Mouse (Mus musculus) adrenal gland, postnatal 4 days (tissue): ENCODE measurements around the gene Bahcc1. TPM values are rescaled to one million over a fixed set of nuclear protein-coding genes. Genes with fewer than 3 reads are reported as not detected.

ENCODE experiments used
- DNase-seq, 2 experiments: peaks; one replicate each; pipeline ENCODE4 v3.0.0; 2021 to 2022; ENCODE audit warnings: low spot score in 2 of 2, mixed read lengths in 2 of 2
- microRNA-seq: library from miRNA; unstranded; fragments of <30 nt; microRNA quantifications from one replicate; pipeline ENCODE4 v1.2.0, GENCODE M21; 2021
- total RNA-seq, 2 experiments: library from RNA; stranded (reverse); gene quantifications; 2 replicates each; pipeline ENCODE4 v1.2.3; 2021

The Bahcc1 gene
- total RNA-seq, 2 experiments from 2014 or later, result 25.3 to 26.7 TPM

DNA sequence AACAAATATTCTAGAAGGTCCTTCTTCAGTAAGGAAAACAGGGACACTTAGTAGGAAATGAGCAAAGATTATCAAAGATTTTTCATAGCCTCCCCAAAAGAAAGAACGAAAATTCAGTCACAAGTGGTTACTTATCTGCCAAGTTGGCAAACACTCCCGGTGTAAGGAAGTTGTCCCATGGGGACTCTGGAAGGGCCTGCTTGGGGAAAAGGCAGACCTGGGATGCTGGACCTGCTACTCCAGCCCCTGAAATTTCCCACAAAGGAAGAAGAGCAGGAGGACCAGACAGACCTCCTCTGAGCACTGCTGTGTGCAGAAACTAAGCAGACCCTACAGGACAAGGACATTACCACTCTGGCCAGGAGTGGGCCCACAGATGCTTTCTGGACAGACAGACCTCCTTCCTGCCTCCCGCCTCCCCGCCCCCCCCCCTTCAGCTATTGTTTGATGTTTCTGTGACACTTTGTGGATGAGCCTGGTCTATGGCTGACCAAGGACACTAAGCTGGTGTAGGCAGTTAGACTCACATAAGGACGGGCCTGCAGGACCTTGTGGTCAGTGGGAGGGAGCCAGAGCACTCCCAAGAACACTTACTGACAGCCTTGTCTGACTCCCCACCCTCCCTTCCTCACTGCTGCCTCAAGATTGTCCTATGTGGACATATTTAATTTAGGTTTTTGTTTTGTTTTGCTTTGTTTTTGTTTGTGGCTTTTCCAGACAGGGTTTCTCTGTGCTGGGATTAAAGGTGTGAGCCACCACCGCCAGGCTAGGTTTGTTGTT, 81.3 kb downstream of the Bahcc1 start:
- no peak for DNase-seq

DNA sequence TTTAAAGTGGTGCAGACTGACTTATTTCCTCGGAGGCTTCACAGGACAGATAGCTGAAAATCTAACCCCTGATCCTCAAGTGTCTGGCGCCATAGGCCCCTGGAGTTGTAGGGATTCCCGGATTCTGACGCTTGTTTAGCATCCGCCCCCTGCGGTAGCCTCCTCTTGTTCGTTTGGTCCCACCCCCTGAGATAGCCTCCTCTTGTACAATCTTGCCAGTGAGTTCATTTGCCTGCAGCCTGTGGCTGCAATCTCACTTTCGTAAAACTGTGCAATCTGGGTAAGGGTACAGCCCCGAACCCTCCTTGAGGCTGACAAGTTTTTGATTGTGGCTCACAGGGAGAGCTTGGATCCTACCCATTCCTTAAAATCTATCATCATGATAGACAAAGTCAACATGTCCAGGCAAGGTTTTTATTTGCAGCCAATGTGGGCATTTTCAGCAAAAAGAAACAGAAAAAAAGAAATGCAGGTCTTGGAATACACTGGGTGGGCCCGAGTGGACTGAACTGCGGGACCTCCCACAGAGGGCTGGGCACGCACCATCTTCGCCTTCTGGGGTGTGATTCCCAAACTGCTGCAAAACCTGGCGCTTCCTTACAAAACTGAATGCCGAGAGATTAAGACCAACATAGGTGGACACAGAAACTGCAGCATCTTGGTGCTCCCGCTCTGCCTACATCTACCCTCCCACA, 82.1 kb downstream of the Bahcc1 start:
- DNase-seq, result no peak

DNA sequence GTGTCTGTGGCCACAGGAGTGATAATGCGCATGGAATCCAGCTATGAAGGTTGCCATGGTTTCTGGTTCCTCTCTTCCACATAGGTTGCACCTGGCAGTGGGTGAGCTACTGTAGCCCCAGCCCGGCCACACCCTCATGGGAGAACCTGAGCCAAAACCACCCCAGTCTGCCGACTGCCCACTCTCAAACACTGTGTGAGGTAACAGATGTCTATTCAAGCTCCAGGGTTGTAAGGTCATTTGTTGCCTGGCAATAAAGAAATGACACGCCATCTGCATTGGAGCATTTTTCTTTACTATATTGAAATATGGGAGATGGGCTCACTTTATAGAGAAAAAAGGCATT, 82.6 kb downstream of the Bahcc1 start:
- DNase-seq, result no peak

DNA sequence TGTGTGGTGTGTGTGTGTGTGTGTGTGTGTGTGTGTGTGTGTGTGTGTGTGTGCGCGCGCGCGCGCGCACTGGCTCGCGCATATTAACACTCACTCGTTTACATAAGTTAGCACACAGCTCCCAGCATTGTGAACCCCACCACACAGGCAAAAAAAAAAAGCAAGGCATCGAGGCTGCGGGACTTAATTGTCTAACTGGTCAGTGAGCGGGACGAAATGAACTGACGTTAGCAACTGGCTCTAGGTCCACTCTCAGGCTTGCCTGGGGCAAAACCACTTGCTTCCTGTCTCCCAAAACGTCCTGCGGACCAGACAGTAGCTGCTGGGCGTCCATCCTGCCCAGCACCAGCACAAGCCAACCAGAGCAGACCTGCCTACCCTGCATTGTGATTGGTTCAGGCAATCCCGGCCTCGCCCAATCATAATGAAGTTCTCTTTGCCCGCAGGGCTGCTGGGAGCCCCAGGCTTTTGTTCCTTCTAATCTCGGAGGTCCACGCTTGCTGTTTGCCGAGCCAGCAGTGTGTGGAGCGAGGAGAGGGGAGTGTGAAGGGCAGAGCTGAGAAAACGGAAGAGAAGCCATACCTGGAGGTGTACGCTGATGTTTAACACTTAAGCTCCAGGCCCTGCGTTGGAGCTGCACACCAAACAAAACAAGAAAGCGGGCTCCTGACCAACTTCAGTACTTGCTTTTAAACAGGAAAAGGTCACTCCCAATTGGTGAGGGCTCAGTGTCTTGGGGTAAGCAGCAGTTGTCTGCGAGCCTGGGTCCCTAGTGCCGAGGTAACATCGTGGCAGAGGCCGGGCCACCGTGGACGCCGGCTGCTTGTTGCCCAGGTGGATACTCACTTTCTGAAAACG, 83.3 kb downstream of the Bahcc1 start:
- peak; percentile 76 to 87 for DNase-seq

DNA sequence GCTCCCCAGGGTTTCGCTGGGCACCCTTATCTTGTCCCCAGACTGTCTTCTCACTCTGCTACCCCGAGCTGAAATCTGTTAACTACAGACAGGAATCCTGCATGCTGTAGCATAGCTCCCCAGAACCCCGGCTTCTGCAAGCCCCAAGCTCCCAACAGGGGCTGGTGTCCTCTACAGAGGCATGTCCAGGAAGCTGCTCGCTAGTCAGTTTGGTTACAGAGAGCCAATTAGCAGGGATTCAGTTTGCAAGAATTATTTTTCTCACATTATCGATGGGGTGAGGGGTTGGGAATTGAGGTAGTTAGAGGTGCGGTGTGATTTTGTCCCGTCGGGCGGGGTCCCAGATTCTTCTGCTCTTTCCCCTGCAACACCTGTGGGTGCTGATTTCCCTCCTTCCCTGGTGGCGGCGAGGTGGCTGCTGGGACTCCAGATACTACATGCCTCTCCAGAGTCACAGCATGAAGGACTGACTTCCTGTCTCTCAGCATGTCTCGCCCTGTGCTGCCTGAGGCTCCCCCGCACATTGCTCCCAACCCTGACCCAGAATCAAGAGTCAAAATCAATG, 84.0 kb downstream of the Bahcc1 start:
- DNase-seq, result no peak

DNA sequence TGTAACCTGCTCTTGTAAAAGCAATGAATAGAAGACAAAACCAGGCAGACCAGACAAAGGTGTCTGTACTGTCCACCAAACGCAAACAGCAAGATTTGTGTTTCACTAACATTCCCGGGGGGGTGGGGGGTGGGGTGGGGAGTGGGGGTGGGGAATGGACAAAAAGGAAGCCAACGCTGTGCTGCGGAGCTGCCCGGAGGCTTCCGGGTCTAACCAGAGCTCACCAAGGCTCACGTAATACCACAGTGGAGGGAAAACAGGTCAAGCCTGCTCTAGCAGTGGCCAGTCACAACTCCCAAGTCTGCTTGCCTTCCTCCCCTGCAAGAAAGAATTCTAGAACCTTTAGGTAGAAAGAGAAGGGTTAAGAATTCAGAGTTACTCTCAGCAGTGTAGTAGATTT, 84.7 kb downstream of the Bahcc1 start:
- no peak for DNase-seq

DNA sequence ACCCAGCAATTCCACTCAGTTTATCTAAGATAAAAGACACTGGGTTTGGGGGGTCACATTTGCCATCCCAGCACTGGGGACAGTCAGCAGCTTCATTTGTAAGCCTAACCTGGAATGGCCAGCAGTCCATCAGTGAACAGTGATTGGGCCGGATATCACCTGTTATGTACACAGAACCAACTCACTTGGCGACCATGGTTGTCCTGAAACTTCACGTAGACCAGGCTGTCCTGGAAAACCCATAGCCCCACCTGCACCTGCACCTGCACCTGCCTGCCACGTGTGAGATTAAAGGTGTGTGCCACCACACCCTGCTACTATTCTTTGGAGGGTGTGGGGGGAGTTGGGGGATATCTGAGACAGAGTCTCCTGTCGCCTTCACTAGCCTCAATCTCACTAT, 86.6 kb downstream of the Bahcc1 start:
- DNase-seq, result no peak

DNA sequence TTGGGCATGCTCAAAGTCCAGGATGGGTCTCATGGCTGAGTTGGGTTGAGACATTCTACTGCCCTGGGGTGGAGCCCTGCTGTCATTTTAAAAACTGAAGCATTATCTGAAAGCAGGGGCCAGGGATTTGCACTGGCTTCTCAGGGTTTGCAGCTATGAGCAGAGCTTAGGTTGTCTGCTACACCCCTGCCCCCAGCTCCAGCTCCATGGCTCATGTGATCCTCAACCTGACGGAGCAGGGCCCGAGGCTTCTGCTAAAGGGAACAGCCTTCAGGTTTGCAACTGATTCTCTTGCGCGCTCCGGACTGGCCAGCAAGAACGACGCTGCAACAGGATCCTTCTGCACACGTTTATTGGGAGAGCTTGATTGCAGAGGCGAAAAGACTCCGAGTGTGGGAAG, 87.4 kb downstream of the Bahcc1 start:
- no peak for DNase-seq

DNA sequence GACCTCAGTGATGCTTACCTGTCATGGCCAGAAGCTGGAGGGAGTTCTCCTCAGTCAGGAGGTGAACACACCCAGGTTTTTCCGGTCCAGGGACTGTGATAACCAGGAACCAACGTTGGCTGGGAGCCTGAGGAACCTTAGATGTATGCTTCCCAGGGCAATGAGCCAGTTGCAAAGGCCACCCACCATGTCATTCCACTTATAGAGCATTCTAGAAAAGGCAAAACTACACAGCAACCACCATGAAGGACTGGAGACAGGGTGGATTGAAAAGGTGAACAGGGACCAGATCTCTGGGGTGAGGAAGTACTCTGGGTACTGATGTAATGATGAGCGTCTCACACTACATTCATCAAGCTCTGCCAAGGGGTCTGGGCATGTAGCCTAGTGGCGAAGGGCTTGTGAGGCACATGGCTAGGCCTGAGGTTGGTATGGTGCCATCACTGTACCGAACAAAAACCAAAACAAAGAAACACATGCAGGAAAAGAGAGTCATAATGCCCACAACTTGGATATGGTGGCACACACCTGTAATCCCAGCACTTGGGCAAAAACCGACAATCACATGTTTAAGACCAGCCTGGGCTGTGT, 102.8 kb downstream of the Bahcc1 start:
- no peak for DNase-seq

DNA sequence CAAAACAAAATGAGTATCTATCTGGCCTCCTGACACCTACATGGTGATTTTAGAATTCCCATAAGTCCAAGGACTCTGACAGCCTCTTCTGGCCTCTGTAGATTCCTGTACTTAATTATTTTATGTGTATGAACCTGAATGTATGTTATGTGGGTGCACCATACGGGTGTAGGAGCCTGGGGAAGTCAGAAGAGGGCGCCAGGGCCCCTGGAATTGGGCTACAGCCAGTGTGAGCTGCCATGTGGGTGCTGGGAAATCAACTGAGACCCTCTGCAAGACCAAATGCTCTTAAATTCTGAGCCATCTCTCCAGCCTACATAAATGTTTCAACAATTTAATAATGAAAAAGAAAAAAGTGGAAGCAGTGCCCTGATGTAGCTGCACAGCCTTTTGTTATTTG, 104.7 kb downstream of the Bahcc1 start:
- no peak for DNase-seq

DNA sequence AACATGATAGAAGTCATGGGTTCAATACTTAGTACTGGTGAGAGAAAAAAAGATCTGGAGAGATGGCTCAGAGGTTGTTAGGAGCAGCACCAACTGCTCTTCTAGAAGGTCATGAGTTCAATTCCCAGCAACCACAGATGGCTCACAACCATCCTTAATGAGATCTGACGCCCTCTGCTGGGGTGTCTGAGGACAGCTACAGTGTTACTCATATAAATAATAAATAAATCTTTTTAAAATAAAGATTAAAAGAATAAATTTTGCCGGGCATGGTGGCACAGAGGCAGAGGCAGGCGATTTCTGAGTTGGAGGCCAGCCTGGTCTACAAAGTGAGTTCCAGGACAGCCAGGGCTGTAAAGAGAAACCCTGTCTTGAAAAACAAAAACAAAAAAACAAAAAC, 106.0 kb downstream of the Bahcc1 start:
- no peak for DNase-seq

DNA sequence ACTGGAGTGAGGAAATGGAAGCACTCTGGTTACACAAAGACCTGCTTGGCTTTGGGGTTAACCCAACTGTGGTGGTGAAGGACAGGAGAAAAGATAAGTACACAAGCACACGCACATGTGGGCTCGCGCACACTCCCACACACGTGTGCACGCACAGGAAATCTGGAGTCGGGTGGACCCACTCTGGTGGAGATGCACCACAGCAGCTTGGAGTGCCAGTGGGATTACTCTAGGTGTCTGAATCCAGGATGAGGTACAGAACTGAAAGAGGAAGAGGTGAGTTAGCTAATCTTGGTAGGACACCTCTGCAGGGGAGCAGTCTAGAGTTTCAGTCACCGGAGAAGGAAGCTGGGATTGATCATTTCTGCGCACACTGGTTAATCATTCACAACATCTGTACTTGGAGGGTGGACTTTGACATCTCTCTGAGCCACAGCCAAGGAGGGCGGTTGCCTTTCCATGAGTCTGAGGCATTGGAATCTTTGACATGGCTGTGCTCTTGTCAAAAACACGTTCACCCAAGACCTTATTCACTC, 107.3 kb downstream of the Bahcc1 start:
- no peak for DNase-seq

DNA sequence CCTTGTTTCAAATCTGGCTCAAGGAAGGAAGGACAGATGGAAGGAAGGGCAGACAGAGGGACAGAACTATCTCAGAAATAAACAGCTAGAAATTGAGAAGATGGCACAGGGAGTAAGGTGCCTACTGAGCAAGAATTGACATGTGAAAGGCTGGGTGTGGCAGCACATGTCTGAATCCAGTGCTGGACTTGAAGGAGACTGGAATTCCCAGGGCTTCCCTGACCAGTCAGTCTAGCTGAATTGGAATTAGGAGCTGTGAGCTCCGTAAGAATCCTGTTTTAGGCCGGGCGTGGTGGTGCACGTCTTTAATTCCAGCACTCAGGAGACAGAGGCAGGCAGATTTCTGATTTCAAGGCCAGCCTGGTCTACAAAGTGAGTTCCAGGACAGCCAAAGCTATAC, 108.9 kb downstream of the Bahcc1 start:
- no peak for DNase-seq

Small RNAs within 50 kb of the gene (microRNA-seq; reads per million reads assigned to microRNA genes)
- not detected for gene Gm47297

Other genes with a start within 250 kb of the Bahcc1 start
- 10 to 100 TPM; 30.1 to 30.9 TPM for gene Aatk, start 185.8 kb upstream of the Bahcc1 start, total RNA-seq
- gene Cep131, start 146.1 kb upstream of the Bahcc1 start, total RNA-seq, result 100 to 1,000 TPM; 247 to 275 TPM
- 10 to 100 TPM; 14.8 to 16.9 TPM for gene Tepsin, start 134.2 kb upstream of the Bahcc1 start, total RNA-seq
- 10 to 100 TPM; 50.2 to 53.5 TPM for gene Ndufaf8, start 134.0 kb upstream of the Bahcc1 start, total RNA-seq
- gene Slc38a10, start 81.6 kb upstream of the Bahcc1 start, total RNA-seq, result 100 to 1,000 TPM; 132 to 147 TPM
- gene Actg1, start 115.6 kb downstream of the Bahcc1 start, total RNA-seq, result 1,000 to 10,000 TPM in 1 of 2 experiments, 100 to 1,000 TPM in 1; 949 to 1,134 TPM
- gene Fscn2, start 128.6 kb downstream of the Bahcc1 start, total RNA-seq, result under 1 TPM; 0.39 to 0.51 TPM
- gene Faap100, start 145.8 kb downstream of the Bahcc1 start, total RNA-seq, result 10 to 100 TPM; 34.5 to 35.6 TPM
- gene Nploc4, start 204.8 kb downstream of the Bahcc1 start, total RNA-seq, result 10 to 100 TPM; 76.3 to 77.5 TPM
- gene Tspan10, start 209.7 kb downstream of the Bahcc1 start, total RNA-seq, result 10 to 100 TPM in 1 of 2 experiments, 1 to 10 TPM in 1; 7.1 to 10.2 TPM
- gene Pde6g, start 220.6 kb downstream of the Bahcc1 start, total RNA-seq, result under 1 TPM in 1 of 2 experiments, not detected in 1; 0.25 TPM
- 10 to 100 TPM; 34.6 to 43.3 TPM for gene Oxld1, start 225.1 kb downstream of the Bahcc1 start, total RNA-seq
- gene Ccdc137, start 225.2 kb downstream of the Bahcc1 start, total RNA-seq, result 10 to 100 TPM; 19.0 to 21.4 TPM
- gene Arl16, start 234.7 kb downstream of the Bahcc1 start, total RNA-seq, result 10 to 100 TPM; 24.4 to 26.8 TPM